Mouse (Mus musculus) neural tube, embryonic 13.5 days (tissue): ENCODE results near the gene Upk1a. TPM values are rescaled to one million over a fixed set of nuclear protein-coding genes. Genes with fewer than 3 reads are reported as not detected.

Source experiments
- ATAC-seq: fragments of 200-750 bp; cut with Nextera tagmentation; 2 replicates; pipeline ENCODE4 v1.8.0; 2017; ENCODE audit warnings: low read depth, mild to moderate bottlenecking, moderate TSS enrichment, moderate library complexity
- H3K27ac ChIP-seq: fragments of 300-500 bp; sonication (generic); replicated peaks from 2 replicates; pipeline ENCODE4 v1.5.1; 2015; ENCODE audit warnings: moderate library complexity, mild to moderate bottlenecking, inconsistent platforms
- H3K27me3 ChIP-seq: fragments of 300-500 bp; sonication (generic); 2 replicates; pipeline ENCODE4 v1.6.1; 2015; ENCODE audit warnings: mild to moderate bottlenecking, inconsistent platforms
- H3K36me3 ChIP-seq: fragments of 300-500 bp; sonication (generic); 2 replicates; pipeline ENCODE4 v1.6.1; 2015; ENCODE audit warnings: mild to moderate bottlenecking, inconsistent platforms
- H3K4me1 ChIP-seq: fragments of 300-500 bp; sonication (generic); replicated peaks from 2 replicates; pipeline ENCODE4 v1.6.1; 2015; ENCODE audit warnings: inconsistent platforms
- H3K4me2 ChIP-seq: fragments of 300-500 bp; sonication (generic); 2 replicates; pipeline ENCODE4 v1.6.1; 2015; ENCODE audit warnings: inconsistent platforms, mild to moderate bottlenecking, moderate library complexity
- H3K4me3 ChIP-seq: fragments of 300-500 bp; sonication (generic); 2 replicates; pipeline ENCODE4 v1.5.1; 2015; ENCODE audit warnings: mild to moderate bottlenecking, inconsistent platforms
- H3K9ac ChIP-seq: fragments of 300-500 bp; sonication (generic); 2 replicates; pipeline ENCODE4 v1.6.1; 2015; ENCODE audit warnings: moderate library complexity, mild to moderate bottlenecking, inconsistent platforms
- H3K9me3 ChIP-seq: fragments of 300-500 bp; sonication (generic); 2 replicates; pipeline ENCODE4 v1.6.1; 2016; ENCODE audit warnings: inconsistent platforms
- WGBS: fragments of 180-500 bp; shearing (Covaris S2); methylation state at CpG from one replicate; pipeline ENCODE4 v1.1.7; 2015; 5-methylcytosine and 5-hydroxymethylcytosine counted together
- polyA plus RNA-seq: library from polyadenylated mRNA; unstranded; fragments of >200 nt; fragmentation: Nextera tagmentation; extraction: Ambion mirVana; gene quantifications from 2 replicates; pipeline ENCODE4 v1.2.1, GENCODE M21; 2015

The Upk1a gene
- polyA plus RNA-seq, 1 experiment from 2014 or later = 0.49 TPM

DNA sequence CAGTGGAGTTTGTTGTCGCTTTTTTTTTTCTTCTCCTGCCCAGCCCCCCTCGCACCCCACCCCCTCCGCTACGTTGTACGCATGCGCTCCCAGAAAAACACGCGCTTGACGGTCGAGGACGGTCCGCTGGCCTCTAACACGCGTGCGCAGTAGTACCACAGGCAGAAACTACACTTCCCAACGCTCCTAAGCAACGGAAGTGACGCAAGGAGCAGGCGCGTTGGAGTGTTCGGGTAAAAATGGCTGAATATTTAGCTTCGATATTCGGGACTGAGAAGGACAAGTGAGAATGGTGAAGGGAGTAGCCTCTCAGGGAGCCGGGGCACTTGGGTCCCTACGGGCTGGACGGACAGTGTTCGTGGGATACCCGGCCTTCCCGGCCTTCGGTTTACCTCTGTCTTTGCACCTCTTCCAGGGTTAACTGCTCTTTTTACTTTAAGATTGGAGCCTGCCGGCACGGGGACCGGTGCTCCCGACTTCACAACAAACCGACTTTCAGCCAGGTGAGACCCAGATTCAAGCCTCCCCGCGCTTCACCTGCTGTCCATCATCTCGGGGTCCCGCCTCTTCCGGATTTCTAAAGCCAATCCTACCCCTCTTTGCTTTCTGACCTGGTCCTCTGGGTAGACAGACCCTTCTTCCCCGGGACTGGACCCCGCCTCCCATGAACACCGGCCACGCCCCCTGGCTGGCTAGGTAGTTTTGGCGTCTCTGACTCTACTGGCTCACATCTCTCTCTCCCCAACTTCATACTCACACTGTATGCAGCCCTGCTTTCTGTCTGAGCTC is 49.3 kb downstream of the Upk1a start, which contains the start of the genes U2af1l4, Gm49396 and Psenen:
Gene U2af1l4 (plus strand): TSS at position 185 of the 789 bp plus-strand sequence.
Gene Gm49396 (plus strand): TSS at position 228 of the 789 bp plus-strand sequence.
Gene Psenen (minus strand): TSS at position 511 of the 789 bp plus-strand sequence.
- ATAC-seq = peak; percentile 90
- peak within 1 kb of the TSS; percentile 94 for H3K27ac ChIP-seq
- H3K9me3 ChIP-seq = no peaks in the 10 kb centered on the region
- no peaks in the 10 kb centered on the region for H3K27me3 ChIP-seq
- peak within 1 kb of the TSS; percentile 88 for H3K9ac ChIP-seq
- H3K4me2 ChIP-seq = peak within 1 kb of the TSS; percentile 88
- under 1% methylated on average over 45 of the region's 45 CpGs for WGBS
- peaks cover 34% of the 10 kb centered on the region for H3K4me1 ChIP-seq
- peaks cover 32% of the 10 kb centered on the region for H3K36me3 ChIP-seq
- H3K4me3 ChIP-seq = peak within 1 kb of the TSS; percentile 87

- 3% methylated on average over 27 of the region's 27 CpGs for WGBS
- Histone ChIP-seq H3K4me3 (peak overlapping the region; percentile 87), H3K4me2 (peak overlapping the region; percentile 88), H3K9ac (peak overlapping the region; percentile 88), H3K9me3 (no peaks in the 10 kb centered on the region), H3K27me3 (no peaks in the 10 kb centered on the region), H3K4me1 (peaks cover 41% of the 10 kb centered on the region), H3K27ac (peak overlapping the region; percentile 71), H3K36me3 (peaks cover 30% of the 10 kb centered on the region)
- ATAC-seq = peak; percentile 7; the same call in 1 of the 2 replicates
These were observed 50.0 kb downstream of the Upk1a start for GRCm38 (mm10) chr7:30562526-30563116.

DNA sequence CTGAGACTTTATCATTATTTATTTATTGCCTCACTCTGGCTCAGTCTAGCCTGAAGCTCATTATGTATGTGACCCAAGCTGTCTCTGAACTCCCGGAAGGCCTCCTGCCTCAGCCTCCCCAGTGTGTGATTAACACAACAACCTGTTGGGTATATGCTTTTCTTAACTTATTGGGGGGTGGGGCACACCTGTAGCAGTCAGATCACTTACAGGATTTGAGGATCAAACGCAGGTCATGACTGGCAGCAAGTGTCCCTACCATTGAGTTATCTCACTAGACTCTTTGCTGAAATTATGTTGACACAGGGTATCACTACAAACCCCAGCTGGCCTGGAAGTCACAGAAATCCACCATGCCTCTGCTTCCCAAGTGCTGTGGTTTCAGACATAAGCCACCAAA is 52.4 kb downstream of the Upk1a start:
- WGBS = 63% methylated on average over 2 of the region's 2 CpGs
- Histone ChIP-seq H3K27me3 (no peaks in the 10 kb centered on the region), H3K4me1 (peaks cover 41% of the 10 kb centered on the region), H3K4me2 (peak overlapping the region; percentile 99), H3K4me3 (no peak overlapping the region), H3K36me3 (peaks cover 31% of the 10 kb centered on the region), H3K9me3 (no peaks in the 10 kb centered on the region), H3K9ac (0 out of 2 replicates have a peak overlapping the region, but pooled peaks have one; percentile 31), H3K27ac (no peak overlapping the region)
- ATAC-seq = no peak

DNA sequence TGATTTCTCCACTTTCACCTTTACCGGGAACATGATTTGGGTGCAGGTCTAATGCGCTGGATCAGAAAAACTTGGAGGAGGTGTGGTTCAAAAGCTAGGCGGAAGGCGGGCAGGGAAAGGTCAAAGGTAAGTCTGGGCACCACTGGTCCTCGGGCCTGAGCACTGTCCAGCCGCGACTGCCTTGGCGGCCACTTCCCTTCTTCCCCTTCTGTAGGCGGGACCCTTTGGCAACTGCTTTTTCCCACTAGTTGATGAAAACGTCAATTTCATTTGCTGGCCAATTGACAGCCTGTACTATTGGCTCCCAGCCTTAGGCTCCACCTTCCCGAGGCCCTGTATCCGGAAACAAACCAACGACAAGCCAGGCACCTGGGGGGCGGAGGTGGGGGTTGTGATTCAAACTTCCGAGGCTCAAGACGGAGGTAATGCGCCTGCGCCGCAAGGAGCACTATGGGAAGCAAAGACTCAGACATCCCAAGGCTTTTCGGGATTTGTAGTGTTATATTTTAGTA is 53.1 kb downstream of the Upk1a start, which contains the start of gene Lin37:
Gene Lin37 (minus strand): TSS at position 396 of the 512 bp plus-strand sequence.
- Histone ChIP-seq H3K27ac (peak within 1 kb of the TSS; percentile 62), H3K4me2 (peak within 1 kb of the TSS; percentile 99), H3K4me3 (peak within 1 kb of the TSS; percentile 67), H3K4me1 (peaks cover 40% of the 10 kb centered on the region), H3K27me3 (peaks cover 2% of the 10 kb centered on the region; the same call in 1 of the 2 replicates), H3K9ac (peak within 1 kb of the TSS; percentile 88), H3K9me3 (no peaks in the 10 kb centered on the region), H3K36me3 (peaks cover 33% of the 10 kb centered on the region)
- WGBS = under 1% methylated on average over 20 of the region's 20 CpGs
- ATAC-seq = peak; percentile 87

- Histone ChIP-seq H3K9me3 (no peaks in the 10 kb centered on the region), H3K4me1 (peaks cover 34% of the 10 kb centered on the region), H3K4me2 (peak overlapping the region; percentile 99), H3K9ac (peak overlapping the region; percentile 88), H3K27me3 (peaks cover 9% of the 10 kb centered on the region; the same call in 1 of the 2 replicates), H3K4me3 (peak overlapping the region; percentile 67), H3K36me3 (peaks cover 39% of the 10 kb centered on the region), H3K27ac (peak overlapping the region; percentile 62)
- WGBS = 13% methylated on average over 12 of the region's 12 CpGs
- 0 out of 2 replicates have a peak, but pooled peaks have one; percentile 2 for ATAC-seq
These were observed 53.8 kb downstream of the Upk1a start for GRCm38 (mm10) chr7:30558656-30559442.

DNA sequence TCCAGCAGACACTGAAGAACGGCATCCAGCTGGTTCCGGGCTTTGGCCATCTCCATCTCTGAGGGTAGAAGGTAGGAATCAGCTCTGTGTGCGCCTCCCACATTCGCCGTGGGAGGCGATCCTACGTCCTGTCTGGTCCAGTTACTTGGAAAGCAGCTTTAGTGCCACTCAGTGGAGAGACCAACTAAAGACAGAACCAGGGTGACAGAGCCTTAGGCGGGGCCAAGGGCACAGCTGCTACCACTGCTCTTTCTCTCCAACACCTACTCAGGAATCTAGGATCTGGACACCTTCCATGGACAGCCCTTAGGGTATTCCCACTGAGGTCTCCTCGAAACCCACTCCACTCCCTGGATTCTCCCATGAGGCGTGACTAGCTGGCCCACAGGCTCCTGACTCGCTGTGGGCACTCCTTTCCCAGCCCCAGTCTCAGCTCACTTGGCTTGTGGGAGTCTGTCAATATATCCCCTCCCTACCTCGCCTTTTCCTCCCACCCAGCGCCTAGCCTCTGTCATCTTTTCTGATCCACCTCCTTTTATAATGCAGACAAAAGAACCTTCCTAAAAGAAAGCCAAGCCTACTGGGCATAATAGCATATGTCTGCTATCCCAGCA is 54.6 kb downstream of the Upk1a start:
- Histone ChIP-seq H3K4me2 (peak overlapping the region; percentile 99), H3K27me3 (peaks cover 9% of the 10 kb centered on the region; the same call in 1 of the 2 replicates), H3K9me3 (no peaks in the 10 kb centered on the region), H3K27ac (no peak overlapping the region), H3K4me1 (peaks cover 39% of the 10 kb centered on the region), H3K4me3 (peak overlapping the region; percentile 67; the same call in 1 of the 2 replicates), H3K36me3 (peaks cover 39% of the 10 kb centered on the region), H3K9ac (peak overlapping the region; percentile 88)
- 90% methylated on average over 13 of the region's 13 CpGs for whole genome bisulfite sequencing
- ATAC-seq = no peak

- Histone ChIP-seq H3K9me3 (no peaks in the 10 kb centered on the region), H3K27ac (no peak overlapping the region), H3K4me1 (peaks cover 40% of the 10 kb centered on the region), H3K9ac (no peak overlapping the region), H3K36me3 (peaks cover 39% of the 10 kb centered on the region), H3K4me3 (no peak overlapping the region), H3K27me3 (peaks cover 9% of the 10 kb centered on the region; the same call in 1 of the 2 replicates), H3K4me2 (no peak overlapping the region)
- no peak for ATAC-seq
- 95% methylated on average over 18 of the region's 18 CpGs for WGBS
These were observed 55.6 kb downstream of the Upk1a start for GRCm38 (mm10) chr7:30556894-30557536.

DNA sequence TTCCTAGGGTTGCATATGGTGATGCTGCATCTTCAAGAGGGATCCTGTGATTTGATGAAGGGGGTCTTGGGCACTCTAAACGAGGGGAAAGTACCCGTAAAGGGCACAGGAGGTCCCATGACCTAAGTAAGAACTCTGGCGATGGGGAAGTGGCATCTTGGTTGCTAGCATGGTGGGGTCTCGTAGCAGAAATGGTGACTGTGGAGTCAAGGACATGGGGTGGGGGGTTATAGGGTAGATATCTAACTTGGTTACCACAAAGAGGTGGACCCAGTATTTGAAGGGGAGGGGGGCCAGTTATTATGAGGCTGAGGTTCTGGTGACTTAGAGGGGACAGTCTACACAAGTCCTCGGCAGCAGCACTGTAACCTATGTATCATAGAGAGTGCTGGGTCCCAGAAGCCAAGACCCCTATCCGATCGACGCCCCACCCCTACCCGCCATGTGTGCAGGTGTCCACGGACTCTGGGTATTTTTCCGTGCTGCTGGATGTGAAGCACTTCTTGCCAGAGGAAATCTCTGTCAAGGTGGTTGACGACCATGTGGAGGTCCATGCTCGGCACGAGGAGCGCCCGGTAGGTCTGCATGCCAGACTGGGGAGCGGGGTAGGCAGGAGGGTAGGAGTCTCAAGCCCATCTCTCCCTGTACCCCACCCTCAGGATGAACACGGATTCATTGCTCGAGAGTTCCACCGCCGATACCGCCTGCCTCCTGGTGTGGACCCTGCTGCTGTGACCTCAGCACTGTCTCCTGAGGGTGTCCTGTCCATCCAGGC is 58.6 kb downstream of the Upk1a start:
- Histone ChIP-seq H3K4me1 (peaks cover 32% of the 10 kb centered on the region), H3K4me3 (peak overlapping the region; percentile 64; the same call in 1 of the 2 replicates), H3K4me2 (peak overlapping the region; percentile 87), H3K9ac (peak overlapping the region; percentile 70), H3K9me3 (no peaks in the 10 kb centered on the region), H3K36me3 (peaks cover 41% of the 10 kb centered on the region), H3K27ac (no peak overlapping the region), H3K27me3 (peaks cover 9% of the 10 kb centered on the region; the same call in 1 of the 2 replicates)
- WGBS = 85% methylated on average over 22 of the region's 22 CpGs
- no peak for ATAC-seq
